Mouse (Mus musculus): ENCODE results near the gene Dock4. TPM values are rescaled to one million over a fixed set of nuclear protein-coding genes. Genes with fewer than 3 reads are reported as not detected.
A peak's percentile ranks its signal among the peaks of the same experiment; 100 is the strongest.

Gene Dock4
- total RNA-seq (2021), result 100 to 1,000 TPM; 253 to 265 TPM
- long read RNA-seq, experiment 1, full-length matches to known transcripts, result 27 of 94 reads
- long read RNA-seq, experiment 1, partial matches to known transcripts, result 20 of 94 reads
- long read RNA-seq, experiment 1, other reads (novel, unspliced or antisense), result 47 of 94 reads
- long read RNA-seq, experiment 2, full-length matches to known transcripts, result 47 of 128 reads
- long read RNA-seq, experiment 2, partial matches to known transcripts, result 40 of 128 reads
- long read RNA-seq, experiment 2, other reads (novel, unspliced or antisense), result 41 of 128 reads

DNA sequence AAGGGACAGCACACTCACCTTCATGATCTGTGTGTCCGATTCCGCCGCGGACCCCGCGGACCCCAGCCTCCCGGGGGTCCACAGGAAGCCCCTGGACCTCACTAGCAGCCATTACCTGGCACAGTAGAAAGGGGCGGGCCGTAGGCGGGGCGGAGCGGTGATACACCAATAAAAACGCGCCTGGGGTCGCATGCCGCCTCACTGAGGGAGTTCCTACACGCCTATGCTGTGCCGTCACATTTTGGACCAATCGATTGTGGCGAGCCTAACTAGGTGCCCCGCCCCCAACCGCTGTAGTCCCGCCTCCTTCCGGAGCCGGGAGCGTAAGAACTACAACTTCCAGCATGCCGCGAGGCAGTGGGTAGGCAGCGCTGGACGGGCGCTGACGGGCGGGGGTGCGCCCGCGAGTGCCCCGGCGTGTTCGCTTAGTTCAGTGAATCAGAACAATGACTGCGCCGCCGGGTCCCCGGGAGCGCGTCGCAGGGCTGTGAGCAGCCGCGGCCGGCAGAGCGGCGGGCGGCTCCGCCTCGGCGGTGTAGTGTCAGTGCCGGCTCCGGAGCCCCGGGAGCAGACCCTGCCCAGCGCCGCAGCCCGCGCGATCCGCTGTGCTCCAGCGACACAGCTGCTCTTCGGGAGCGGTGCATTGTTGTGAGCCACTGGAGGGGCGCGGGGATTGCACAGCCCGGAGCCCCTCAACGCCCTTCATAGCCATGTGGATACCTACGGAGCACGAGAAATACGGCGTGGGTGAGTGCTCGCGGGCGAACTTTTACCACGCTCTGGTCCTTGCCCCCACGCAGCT is at the start of gene Dock4, which contains the start of gene Zfp277:
Dock4 (plus strand) TSS at position 305 of the 802 bp plus-strand sequence.
Zfp277 (minus strand) TSS at position 255 of the 802 bp plus-strand sequence.
- Histone ChIP-seq H3K4me3 (peak within 1 kb of the TSS; percentile 99), H3K27ac (peak within 1 kb of the TSS; percentile 98)
- TF ChIP-seq CTCF (conservative IDR thresholded peaks at IDR 0.05), result no peak; the same call in 1 of the 2 replicates
- peak; percentile 99 to 100 for DNase-seq (ENCODE audit: low spot score in 2 of 2)

DNA sequence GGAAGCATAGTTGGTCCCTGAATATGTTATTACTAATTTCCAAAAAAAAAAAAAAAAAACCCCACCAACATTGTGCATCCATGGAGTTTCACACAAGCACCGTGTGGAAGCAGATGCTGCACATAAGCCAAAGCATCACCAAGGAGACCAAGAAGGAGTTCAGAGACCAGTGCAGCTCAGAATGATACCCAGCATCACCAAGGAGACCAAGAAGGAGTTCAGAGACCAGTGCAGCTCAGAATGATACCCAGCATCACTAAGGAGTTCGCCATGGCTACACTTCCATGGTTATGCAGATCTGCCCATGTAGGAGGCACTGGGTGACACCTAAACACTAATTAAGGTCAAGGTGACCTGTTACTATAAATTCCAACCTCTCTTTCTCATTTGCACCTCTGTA is 46.8 kb upstream of the Dock4 start:
- H3K27ac ChIP-seq, result 0 out of 2 replicates have a peak overlapping the region, but pooled peaks have one; percentile 30
- no peak overlapping the region for H3K4me3 ChIP-seq
- TF ChIP-seq CTCF (conservative IDR thresholded peaks at IDR 0.05), result no peak
- DNase-seq (ENCODE audit: low spot score in 2 of 2), result no peak

DNA sequence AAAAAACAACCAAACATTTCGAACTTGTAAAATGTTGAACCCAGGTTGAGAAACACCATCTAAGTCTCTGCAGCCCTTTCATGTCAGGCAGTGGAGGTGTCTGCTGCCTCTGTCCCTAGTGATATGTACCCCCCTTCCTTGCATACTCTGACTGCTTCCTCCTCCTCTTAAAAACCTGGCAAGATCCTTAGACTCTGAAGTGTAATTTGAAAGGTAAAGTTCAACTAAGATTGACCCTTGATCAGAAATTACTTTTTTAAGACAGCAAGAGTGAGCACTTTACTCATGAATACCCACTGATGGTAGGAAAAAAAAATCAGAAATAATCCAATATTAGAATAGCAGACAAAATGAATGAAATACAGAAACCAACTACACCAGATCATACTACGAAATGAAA is 46.4 kb upstream of the Dock4 start:
- no peak for DNase-seq (ENCODE audit: low spot score in 2 of 2)
- TF ChIP-seq CTCF (conservative IDR thresholded peaks at IDR 0.05), result no peak
- Histone ChIP-seq H3K27ac (peak overlapping the region; percentile 30; the same call in 1 of the 2 replicates), H3K4me3 (no peak overlapping the region)

DNA sequence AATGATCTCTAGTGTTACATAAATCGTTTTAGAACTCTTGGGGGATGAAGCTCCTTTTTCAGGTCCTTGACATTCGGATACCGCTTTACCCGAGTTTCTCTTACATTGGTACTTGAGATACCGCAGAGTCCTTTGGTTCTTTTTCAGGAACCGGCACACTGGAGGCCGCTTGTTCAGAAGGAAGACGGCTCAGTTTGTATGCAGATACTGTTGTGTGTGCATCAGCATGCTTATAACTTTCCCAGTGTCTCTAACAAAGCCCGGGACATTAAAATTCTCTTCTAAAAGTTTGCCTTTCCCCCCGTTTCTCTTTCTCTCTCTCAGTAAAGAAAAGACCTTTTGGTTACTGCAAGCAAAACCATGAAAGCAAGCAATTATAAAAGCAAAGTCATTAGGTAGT is 45.9 kb upstream of the Dock4 start:
- H3K27ac ChIP-seq, result peak overlapping the region; percentile 30; the same call in 1 of the 2 replicates
- no peak for TF ChIP-seq CTCF (conservative IDR thresholded peaks at IDR 0.05)
- no peak for DNase-seq (ENCODE audit: low spot score in 2 of 2)
- H3K4me3 ChIP-seq, result no peak overlapping the region

DNA sequence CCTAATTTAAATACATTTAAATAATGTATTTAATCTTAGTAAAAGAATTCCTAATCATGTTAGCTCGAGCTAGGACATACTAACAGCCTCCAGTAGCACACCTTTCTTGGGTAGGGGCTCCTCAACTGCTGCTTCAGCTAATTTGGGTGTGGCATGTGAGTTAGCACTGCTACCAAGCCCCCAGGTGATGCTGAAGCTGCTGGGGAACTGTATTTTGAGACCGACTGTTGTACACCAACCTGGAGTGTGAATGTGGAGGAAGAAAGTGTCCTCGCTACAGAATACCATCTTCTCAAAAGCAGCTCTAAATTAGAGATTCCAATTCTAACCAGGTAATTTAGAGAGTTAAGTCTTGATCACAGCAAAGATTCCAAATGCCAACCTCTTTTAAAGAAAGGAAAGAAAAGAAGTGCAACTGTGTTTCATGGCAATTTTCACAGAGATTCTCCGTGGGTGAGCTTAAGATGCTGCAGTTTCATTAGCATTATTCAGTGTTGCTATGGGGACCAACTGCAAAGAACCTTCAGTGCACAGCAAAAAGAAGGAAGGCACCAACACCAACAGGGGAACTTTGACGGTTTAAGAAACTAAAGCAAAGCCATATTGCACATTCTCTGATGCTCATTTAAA is 31.0 kb upstream of the Dock4 start:
- peak overlapping the region; percentile 88 for H3K27ac ChIP-seq
- DNase-seq (ENCODE audit: low spot score in 2 of 2), result peak in 1 of 2 experiments; percentile 53

DNA sequence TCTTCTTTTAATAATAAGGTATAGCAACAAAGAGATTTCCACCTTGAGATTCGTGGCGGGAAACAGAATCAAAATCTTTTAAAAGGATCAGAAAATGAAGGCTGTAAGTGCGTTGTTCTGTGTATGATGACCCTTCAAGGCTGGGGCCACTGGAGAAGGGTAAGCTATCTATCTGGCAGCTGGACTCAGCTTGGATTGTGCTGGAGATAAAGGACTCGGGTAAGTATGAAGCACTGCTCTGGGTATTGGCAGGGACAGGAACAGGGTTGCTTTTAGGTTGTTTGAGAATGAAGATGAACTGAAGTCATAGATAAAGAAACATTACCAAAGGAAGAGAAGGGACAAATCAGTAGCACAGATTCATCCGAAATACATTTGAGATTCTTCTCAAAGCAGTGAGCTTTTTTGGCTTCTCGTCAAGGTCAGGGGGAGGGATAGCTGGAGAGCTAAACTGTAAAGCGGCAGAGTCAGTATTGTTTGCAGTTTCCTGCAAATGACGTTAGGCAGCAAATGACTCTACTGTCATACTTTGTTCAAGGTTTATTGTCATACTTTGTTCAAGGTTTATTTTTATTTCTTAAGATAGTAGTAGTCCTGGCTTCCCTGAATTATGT is 30.3 kb upstream of the Dock4 start:
- Histone ChIP-seq H3K27ac (peak overlapping the region; percentile 88), H3K4me3 (peak overlapping the region; percentile 2; the same call in 1 of the 2 replicates)
- TF ChIP-seq CTCF (conservative IDR thresholded peaks at IDR 0.05), result no peak
- no peak for DNase-seq (ENCODE audit: low spot score in 2 of 2)

More for the DNA sequence above, 31.0 kb upstream of the Dock4 start:
- peak overlapping the region; percentile 2; the same call in 1 of the 2 replicates for H3K4me3 ChIP-seq
- no peak for TF ChIP-seq CTCF (conservative IDR thresholded peaks at IDR 0.05)

DNA sequence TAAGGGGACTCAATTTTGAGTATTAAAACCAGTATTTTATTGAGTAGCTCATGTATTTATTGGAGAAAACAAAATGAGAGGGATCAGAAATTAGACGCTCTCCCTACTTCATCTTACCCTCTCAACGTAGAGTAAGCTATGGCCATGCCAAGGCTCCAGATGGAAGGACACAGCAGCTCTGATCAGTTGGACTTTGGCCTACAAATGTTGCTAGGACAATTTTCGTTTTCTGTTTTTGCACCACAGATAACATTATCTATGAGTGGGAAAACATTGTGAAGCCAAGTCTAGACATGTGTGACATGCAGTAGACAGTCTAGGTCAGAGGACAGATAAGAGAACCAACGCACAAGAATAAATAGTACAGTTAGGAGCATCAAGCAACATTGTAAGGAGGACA is 28.5 kb upstream of the Dock4 start:
- Histone ChIP-seq H3K27ac (no peak overlapping the region), H3K4me3 (no peak overlapping the region)
- DNase-seq (ENCODE audit: low spot score in 2 of 2), result no peak
- no peak for TF ChIP-seq CTCF (conservative IDR thresholded peaks at IDR 0.05)

DNA sequence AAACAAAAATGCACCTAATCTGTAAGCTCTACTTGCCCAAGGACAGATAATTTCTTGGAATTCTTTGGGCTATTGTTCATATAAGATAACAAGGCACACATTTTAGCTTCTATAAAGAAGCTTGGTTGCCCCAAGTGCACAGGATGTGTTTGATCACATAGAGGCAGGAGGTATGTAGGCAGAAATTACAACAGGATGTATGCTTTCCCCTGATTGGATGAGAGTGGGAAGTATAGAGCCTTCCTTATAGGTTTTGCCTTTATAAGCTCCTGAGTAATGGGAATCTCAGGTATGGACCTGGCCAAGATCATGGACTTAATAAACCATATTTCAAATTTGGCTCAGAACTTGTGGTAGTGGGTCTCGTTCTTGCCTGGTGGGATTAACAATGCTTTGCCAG is 20.8 kb upstream of the Dock4 start:
- Histone ChIP-seq H3K4me3 (no peak overlapping the region), H3K27ac (no peak overlapping the region)
- no peak for DNase-seq (ENCODE audit: low spot score in 2 of 2)
- no peak for TF ChIP-seq CTCF (conservative IDR thresholded peaks at IDR 0.05)

DNA sequence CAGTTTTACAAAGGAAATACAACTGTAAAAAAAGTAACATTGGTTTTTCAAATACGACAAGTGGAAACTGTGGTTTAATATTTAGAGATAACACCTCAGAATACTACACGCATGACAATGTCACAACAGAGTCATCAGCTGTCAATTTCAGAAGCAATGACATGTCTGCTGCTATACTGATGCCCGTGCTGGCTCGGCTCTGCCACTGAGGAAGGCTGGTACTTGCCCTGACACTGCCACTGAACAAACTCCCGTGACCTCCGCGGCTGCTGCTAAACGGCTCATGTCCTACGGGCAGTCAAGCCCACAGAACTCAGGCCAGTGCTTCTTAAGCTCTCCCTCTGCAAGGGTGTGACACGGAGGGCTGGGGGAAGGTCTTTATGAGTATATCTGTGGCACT is 18.1 kb upstream of the Dock4 start:
- no peak for TF ChIP-seq CTCF (conservative IDR thresholded peaks at IDR 0.05)
- no peak overlapping the region for H3K4me3 ChIP-seq
- H3K27ac ChIP-seq, result no peak overlapping the region
- no peak for DNase-seq (ENCODE audit: low spot score in 2 of 2)

DNA sequence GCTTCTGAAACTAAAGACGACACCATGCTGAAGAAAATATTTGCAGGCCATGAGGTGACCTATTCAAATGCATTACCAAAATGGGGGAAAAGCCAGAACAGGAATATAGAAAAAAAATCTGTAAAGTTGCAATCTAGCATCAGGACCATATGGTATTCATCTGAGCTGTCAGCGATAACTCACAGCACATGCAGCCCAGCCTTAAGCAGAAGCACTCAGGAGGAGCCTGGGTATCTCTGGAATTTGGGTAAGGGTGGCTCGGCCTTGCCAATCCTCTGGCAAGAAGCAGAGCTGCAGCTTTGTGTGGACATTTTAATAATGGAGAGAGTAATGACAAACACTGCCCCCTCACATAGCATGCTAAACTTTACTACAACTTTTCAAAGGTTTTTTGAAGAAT is 15.8 kb upstream of the Dock4 start:
- TF ChIP-seq CTCF (conservative IDR thresholded peaks at IDR 0.05), result no peak
- no peak for DNase-seq (ENCODE audit: low spot score in 2 of 2)
- Histone ChIP-seq H3K27ac (peak overlapping the region; percentile 65; the same call in 1 of the 2 replicates), H3K4me3 (no peak overlapping the region)

DNA sequence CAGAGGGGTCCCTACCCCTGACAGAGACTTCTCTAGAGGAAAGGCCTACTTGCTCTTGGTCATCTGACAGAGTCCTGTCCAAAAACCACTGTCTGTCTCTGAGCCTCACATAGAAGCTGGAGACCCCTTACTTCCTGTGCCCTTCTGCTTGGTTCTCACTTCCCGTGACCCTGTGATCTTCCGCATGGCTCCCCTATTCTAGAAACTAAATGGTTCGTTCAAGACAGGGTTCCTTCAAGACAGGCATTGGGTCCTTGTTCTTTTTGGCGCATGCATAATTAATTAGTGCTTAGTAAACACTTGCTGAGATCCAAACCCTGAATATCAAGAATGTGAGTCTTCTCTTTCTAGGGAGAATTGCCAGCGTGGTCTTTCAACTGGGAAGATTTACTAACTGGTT is 14.7 kb upstream of the Dock4 start:
- Histone ChIP-seq H3K4me3 (no peak overlapping the region), H3K27ac (peak overlapping the region; percentile 65)
- DNase-seq (ENCODE audit: low spot score in 2 of 2), result no peak
- TF ChIP-seq CTCF (conservative IDR thresholded peaks at IDR 0.05), result no peak

DNA sequence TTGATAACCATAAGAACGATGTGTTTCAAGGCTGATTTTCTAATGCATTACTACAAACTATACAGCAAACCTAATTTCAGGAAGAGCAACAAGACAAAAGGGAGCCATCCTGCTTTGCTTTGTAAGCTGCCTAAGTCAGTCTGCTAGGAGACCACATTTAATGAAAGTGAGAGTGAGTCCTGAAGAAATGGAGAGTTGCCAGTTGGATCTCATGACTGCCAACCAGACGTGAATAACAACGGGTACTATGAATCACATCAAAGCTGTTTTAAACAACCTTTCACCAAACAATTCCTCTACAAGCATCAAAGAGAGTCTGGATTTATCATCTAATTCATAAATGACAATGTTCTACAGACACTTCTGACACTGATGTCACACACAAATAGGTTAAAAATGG is 11.7 kb upstream of the Dock4 start:
- no peak overlapping the region for H3K4me3 ChIP-seq
- H3K27ac ChIP-seq, result peak overlapping the region; percentile 19; the same call in 1 of the 2 replicates
- no peak for TF ChIP-seq CTCF (conservative IDR thresholded peaks at IDR 0.05)
- DNase-seq (ENCODE audit: low spot score in 2 of 2), result peak in 1 of 2 experiments; percentile 47

Measured in layer of hippocampus, adult 2 months (tissue).